Mouse (Mus musculus) left cerebral cortex, adult 11 months (tissue): ENCODE results near the gene Tmem221.
A peak's percentile ranks its signal among the peaks of the same experiment; 100 is the strongest.
"Not testable (repeated sequence)": the region's sequence is repeated elsewhere in the genome, so short reads cannot be mapped to it uniquely, and the experiment has no call there.

Experiments used
- DNase-seq: peaks from one replicate; pipeline ENCODE4 v3.0.0; 2022; ENCODE audit warnings: low spot score

Tmem221 gene

DNA sequence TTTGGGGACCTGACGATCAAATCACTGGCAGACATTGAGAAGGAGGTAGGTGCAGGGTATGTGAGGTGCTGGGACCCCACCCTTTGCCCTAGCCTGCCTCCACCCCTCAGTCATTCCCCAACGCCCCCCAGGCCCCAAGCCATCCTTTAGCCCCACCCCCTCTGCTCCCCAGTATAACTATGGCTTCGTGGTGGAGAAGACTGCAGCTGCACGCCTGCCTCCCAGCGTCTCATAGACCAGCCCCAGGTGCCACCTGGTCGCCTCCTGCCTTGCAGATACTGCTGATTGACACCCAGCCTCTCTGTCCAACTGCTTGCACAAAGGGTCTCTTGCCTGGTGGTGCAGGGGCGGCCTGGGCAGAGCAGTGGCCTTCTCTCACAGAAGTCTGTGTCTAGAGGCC lies 11.1 kb downstream of the Tmem221 start:
- no peak for DNase-seq

DNA sequence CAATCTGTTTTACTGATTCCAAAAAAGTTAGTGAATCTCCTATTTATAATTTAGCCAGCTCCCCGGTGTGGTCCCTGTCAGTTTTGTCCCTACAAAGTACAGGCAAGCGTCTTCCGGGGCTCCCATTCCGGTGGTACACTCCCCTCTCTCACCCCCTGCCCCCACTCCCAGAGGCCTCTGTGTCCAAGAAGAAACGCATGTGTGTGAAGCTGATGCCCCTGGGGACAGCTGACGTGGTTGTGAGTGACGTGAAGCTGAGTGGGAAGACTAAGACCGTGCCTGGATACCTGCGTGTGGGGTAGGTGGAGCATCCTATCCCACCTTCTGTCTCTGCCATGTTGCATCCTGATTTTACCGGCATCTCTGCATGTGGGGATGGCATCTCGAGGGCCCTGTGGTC lies 13.6 kb downstream of the Tmem221 start:
- no peak for DNase-seq

DNA sequence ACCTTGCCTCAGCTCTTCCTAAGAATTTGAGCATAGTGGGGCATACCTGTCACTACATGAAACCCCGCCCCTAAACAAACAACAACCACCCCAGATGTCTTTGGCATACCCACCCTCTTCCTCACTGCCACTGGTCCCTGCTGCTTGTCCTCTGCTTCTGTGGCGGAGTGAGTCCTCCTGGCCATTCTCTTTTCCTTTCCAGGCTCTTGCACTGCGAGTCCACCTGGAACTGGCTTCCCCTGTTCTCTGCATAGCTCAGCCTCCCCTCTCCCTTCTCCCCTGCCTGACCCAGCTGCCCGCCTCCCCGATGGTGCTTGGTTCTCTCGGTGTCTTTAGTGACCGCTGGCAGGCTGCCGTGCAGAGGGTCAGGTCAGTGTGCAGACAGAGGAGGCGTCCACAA lies 14.9 kb downstream of the Tmem221 start:
- no peak for DNase-seq

DNA sequence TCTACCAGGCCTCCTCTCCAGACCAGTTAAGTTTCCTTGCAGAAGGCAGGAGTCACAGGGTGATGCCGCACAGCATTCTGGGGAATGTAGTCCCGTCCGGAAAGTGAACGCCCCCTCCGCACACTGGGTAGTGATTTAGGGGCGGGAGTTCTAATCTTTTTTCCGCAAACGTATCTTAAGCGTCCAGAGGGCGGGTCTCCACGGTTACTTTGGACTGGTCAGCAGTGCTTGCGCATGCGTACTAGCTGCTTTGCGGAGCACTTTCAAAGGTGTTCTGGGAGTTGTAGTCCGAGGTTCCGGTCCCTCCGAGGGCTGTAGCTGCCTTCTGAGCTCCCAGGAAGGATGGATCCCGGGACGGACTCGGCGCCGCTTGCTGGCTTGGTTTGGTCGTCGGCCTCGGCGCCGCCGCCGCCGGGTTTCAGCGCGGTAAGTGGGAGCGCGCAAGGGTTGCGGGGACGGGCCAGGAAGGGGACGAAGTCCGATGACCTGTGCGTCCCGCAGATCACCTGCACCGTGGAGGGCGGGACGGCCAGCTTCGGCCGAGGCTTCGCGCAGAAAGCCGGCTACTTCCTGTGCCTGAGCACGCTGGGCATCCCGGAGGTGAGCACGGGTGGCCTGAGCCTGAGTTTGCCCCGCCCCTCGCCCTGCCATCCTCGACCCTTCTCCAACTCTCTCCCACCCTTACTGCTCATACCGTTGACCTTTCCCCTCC lies 15.9 kb downstream of the Tmem221 start, which contains the start of gene Mvb12a:
Gene Mvb12a (plus strand): TSS at position 291 of the 712 bp plus-strand sequence.
- peak; percentile 98 for DNase-seq

DNA sequence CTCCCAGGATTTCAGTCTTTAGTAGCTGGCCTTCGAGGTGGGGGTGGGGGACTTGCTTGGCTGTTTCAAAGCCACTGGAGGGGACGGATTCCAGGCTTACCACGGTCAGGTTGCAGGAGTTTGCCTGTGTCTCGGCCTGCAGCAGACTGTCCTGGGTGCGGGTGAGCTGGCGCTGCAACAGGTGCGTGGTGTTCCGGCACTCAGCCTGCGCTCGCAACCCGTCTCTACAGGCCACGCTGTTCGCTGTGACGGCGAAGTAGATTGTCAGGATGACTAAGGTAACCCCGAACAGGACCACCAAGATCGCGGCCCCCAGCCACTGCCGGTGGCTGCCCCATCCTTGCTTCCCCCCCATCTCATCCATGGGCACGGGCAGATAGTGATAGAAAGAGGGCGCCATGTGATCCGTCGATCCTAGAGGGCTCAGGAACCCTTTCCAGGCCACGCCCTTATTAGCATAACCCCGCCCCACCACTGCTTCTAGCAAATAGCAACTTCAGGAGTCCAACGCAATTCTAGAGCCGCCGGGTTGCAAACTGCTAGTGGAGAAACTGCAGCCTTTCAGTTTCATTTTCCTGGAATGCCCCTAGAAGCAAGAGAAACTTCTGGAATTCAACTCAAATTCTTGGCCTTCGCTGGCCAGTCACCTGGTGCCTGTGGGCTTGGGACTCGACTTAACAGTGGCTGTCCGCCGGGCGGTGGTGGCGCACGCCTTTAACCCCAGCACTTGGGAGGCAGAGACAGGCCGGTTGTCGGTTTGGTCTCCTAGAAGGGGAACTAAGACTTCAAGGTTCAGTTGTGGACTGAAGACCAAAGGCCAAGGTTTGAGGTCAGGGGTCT lies 21.4 kb downstream of the Tmem221 start, which contains the start of gene Bst2:
Gene Bst2 (minus strand): TSS at position 429 of the 840 bp plus-strand sequence.
- no peak for DNase-seq

DNA sequence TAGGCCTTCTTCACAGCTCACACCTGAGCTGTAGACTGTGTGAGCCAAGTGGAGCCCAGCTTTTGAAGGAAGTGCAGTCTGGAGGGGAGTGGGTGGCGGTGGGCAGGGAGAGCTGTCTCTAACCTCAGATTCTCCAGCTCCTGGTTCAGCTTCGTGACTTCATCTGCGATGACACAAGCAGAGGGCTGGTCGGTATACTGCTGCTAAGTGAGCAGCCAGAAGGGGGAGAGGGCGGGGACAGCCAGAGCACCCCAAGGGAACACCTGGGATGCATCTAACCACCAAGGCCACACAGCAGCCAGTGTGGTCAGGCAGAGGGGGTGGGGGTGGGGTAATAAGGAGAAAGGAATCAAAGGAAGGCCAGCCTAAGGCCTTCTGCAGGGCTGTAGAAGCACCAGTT lies 23.0 kb downstream of the Tmem221 start:
- no peak for DNase-seq

DNA sequence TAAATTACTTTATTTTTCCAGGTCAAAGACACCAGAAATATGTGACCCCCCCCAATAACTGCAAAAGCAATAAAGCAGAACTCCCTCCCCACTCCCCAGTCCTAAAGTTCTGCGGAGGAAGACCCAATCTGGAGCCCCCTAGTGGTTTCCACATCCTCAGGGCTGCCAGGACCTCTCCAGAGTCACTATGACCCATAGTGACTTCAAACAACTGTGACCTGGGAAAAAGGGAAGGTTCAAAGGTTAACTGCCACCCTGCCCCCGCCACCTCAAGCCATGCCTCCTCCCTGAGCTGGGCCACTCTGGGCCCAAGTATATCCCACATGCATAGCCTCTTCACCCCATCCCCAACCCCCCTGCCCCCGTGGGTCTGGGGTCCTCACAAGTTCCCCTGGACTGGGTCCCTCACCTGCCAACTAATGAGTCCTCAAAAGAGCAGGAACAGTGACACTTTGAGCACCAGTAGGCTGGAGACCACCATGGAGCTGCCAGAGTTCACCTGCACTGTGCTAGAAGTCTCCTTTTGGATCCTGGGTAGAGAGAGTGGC lies 24.3 kb downstream of the Tmem221 start:
- DNase-seq, result no peak

DNA sequence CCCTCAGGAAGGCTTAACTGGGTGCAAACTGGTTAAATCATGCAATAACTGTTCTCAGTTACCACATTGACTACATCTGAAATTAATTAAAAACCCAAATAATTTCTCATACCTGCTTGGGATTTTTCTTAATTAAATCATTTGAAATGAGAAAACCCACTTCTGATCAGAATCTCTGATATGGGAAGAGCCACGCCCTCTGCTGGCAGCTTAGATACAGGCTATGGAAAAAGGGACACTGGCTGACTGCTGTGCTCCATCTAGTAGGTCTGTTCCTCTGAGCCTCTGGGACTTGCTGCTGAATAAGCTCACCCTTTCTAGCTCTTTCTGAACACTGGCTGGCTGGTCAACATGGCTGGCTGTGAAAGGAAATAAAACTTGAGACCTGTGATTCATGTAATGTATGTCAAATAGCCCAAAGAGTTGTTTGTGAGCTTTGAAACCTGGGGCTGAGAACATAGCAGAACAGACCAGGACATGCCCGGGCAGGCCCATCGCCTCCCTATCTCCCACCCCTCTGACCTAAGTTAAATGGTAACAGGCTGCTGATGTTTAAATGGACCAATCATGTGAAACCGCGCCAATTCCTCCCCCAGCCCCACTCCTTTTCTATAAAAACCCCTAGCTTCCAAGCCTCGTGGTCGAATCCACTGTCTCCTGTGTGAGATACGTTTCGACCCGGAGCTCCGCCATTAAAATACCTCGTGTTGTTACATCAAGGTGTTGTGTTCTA lies 27.8 kb downstream of the Tmem221 start:
- not testable (repeated sequence) for DNase-seq

DNA sequence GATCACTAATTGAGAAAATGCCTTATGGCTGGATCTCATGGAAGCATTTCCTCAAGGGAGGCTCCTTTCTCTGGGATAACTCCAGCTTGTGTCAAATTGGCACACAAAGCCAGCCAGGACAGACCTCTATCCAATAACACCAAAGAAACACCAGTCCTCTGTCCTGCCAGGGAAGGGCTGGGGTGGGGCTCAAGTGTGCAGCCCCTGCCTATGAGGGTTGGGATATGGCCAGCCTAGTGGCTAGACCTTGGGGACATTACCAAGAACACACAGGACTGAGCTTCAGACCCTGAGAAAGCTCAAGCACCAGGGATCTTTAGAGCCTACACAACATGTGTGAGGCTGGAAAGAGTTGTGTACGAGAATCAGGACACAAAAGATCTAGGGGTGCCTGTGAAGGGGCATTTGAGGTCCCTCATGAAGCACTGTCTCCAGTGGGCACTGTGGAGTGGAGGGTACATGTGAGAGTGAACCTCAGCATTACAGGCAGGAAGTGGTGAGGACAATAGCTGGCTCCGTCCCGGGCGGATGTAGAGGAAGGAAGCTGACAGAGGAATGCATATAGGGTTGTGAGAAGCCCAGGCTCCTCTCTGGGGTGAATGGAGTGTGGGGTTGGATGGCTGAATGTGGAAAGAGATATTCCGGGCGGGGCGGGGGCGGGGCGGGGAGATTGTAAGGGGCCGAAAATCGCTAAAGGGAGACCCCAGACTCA lies 30.2 kb downstream of the Tmem221 start:
- DNase-seq, result no peak

DNA sequence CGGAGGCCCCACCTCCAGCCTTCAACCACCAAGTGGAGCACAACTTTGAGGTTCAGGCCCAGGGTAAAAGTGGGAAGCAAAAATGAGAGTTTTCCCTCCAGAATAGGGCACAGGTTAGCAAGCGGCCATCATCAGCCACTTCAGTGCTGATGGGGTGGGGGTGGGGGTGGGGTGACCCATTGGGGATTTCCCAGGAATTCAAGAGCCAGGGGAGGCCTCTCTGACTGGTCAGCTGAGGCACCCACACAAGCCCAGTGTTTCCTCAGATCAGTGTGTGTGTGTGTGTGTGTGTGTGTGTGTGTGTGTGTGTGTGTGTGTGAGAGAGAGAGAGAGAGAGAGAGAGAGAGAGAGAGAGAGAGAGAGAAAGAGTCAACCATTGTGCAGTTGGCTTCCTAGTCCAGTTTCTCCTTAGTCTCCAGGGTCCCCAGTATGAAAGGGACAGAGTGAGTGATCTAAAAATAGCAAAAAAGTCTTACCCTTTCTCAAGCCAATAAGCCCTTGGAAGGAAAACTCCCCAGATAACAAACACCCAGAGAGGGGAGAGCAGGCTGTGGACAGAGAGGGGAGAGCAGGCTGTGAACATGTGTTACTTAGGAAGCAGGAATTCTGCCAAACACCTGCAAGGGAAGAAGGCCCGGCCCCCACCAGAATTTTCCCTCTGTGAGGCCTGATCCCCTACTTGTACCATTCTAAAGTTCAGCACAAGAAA lies 31.4 kb downstream of the Tmem221 start:
- no peak for DNase-seq

DNA sequence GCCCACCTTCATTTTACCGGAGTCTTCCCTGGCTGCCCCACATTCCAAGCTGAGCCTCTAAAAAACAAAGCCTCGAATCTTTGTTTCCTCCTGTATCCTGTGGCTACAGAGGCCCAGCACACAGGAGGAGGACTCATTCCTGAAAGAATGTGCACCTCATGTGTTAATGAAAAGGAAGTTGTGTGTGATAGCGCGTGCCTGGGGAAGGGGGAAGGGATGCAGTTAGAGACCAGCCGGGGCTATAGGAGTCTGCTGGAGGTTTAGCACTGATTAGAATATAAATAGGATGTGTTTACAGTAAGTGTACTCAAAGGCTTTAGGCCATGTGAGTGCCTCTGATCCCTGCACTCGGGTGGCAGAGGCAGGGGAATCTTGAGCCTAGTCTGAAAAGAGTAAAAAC lies 32.4 kb downstream of the Tmem221 start:
- DNase-seq, result no peak

DNA sequence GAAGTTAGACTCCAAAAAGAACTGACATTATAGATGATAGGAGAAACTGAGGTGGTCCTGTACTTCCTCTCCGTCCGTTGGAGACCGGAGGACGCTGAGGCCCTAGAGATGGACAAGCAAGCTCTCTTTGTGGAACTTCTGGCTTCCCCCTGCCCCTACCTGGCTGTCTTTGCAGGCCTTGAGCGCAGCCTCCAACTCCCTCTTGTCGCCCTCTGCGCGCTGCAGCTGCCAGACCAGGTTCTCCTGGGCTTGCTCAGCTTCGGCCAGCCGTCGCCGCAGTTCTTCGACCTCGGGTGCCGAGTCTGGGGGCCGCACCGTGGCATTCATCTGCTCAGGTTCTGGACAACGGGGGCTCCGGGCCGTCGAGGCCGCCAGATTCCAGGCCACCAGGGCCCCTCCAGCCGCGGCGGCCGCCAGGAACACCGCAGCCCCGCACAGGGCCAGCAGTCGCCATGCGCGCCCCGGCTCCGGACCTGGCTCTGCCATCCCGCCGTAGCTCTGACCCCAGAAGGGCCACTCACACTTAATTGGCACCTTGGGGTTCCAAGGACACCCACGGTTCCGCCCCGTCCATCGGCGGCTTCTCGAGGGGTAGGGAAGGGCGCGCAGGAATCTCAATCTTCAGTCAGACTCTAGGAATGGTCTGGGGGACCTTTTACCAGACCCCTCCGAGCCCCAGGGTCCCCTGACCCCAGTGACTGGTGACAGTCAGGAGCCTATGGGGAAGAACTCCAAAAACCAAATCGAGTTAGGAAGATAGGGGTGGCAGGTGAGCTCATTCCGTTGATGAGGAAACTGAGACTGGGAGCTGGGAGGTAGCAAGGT lies 33.2 kb downstream of the Tmem221 start, which contains the start of gene Ccdc194:
Gene Ccdc194 (minus strand): TSS at position 486 of the 825 bp plus-strand sequence.
- no peak for DNase-seq

DNA sequence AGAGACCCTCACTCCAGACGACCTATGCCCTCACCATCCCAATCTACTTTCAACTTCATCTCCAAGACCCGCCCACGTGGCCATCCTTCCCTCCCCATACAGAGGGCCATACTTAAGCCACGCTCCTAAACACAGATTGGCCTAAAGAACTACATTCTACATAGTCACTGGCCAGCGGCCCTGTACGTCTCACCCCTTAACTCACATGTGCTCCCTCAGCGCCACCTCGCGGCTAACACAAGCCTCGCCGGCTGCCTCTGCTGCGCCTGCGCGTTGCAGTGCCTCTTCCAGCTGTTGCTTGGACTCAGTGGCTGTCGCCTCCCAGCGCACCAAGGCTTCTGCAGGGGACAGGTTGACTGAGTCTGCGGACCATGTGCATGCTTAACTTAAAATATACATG lies 37.0 kb downstream of the Tmem221 start:
- DNase-seq, result peak; percentile 86

DNA sequence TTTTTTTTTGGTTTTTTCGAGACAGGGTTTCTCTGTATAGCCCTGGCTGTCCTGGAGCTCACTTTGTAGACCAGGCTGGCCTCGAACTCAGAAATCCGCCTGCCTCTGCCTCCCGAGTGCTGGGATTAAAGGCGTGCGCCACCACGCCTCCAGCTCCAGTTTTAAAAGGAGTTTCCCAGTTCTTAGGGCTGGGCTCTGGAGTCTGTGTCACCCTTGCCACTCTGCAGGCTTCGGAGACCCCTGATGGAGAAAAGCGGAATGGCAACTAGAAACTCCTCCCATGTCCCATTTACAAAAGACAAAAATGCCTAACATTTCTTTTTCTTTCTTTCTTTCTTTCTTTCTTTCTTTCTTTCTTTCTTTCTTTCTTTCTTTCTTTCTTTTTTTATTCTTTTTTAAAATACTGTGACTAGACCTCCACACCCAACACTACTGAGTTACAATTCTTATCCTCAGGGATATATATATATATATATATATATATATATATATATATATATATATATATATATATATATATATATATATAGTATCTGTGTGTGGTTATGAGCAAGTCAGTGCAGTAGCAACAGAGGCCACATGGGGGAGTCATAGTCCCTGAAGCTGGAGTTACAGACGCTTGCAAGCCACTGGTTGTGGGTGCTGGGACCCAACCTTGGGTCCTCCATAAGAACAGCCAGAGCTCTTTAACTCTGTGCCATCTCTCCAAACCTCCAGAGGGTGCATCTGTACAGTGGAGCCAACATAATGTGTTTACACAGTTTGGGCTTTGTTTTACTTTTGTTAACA lies 39.4 kb downstream of the Tmem221 start:
- DNase-seq, result not testable (repeated sequence)

DNA sequence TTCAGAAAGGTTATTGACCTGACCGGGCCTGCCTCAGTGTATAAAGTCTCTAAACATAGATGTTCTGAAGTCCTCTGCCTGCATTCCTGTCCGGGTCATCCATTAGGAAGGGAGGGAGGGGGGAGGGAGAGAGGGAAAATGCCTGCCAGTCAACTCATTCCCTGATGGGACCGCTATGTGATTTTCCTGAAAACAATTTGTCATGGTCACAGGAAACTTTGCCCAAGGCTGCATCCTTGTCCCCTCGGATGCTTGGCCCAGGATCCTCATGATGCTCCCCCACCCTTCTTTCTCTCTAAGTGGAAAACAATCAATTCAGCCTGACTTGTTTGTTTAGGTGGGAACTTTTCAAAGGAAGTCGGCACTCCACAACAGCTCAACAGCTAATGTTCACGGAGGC lies 41.9 kb downstream of the Tmem221 start:
- no peak for DNase-seq

DNA sequence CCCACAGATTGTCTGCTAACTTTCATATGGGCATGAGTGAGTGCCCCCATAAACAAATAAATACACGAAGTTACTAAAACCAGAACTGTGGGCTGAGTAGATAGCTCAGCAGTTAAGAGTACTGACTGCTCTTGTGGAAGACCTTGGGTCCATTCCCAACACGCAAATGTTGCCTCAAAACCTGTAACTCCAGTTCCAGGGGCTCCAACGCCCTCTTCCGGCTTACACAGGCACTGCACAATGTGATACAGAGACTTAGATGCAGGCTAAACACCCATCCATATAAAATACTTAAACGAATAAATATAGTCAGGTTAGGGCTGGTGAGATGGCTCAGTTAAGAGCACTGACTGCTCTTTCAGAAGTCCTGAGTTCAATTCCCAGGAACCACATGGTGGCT lies 43.6 kb downstream of the Tmem221 start:
- DNase-seq, result no peak

DNA sequence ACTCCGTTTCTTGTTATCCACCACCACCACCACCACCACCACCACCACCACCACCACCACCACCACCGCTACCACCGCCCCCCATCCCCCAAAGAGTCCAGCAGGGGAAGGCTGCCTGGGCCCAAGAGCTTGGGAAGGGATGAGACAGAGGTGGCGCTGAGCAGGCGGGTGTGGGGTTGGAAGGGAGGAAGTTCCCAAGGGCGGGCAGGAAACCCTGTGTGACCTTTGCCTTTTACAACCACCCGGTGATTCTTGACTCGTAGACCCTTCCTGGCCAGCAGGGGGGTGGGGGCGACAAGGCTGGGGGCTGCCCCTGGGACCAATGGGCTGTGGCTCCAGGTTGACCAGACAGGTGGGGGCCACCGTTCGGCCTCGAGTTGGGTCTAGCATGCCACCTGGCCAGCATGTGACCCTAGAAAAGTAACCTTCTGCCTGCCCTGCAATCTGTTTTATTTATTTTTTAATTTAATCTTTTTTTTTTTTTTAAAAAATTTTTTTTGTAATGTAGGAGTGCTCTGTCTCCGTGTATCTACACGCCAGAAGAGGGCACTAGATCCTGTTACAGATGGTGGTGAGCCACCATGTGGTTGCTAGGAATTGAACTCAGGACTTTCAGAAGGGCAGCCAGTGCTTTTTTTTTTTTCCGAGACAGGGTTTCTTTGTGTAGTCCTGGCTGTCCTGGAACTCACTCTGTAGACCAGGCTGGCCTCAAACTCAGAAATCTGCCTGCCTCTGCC lies 45.5 kb downstream of the Tmem221 start:
- DNase-seq, result no peak

DNA sequence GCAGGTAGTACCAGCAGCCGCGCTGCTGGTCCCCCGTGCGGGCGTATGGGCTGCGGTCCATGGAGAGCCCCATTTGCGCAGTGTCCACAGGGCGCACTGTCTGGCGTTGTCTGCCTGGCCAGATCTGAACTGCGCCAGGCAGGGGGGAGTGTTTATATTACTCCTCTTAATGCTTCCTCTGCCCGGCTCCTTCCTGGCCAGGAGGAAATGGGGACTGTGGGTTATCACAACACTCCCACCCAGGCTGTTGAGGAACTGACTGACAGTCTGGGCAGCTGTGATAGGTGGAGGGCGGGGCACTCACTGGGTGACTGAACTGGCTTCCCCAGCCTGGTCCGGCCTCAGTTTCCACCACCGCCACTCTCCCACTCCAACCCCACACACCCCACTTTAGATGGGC lies 47.0 kb downstream of the Tmem221 start, which contains the start of gene Plvap:
Gene Plvap (minus strand): TSS at position 109 of the 400 bp plus-strand sequence.
- no peak for DNase-seq
